Mouse (Mus musculus): ENCODE data around the gene Myo5a. TPM values are rescaled to one million over a fixed set of nuclear protein-coding genes. Genes with fewer than 3 reads are reported as not detected.

Gene Myo5a
- total RNA-seq, 2 experiments from 2014 or later, result 256 TPM

DNA sequence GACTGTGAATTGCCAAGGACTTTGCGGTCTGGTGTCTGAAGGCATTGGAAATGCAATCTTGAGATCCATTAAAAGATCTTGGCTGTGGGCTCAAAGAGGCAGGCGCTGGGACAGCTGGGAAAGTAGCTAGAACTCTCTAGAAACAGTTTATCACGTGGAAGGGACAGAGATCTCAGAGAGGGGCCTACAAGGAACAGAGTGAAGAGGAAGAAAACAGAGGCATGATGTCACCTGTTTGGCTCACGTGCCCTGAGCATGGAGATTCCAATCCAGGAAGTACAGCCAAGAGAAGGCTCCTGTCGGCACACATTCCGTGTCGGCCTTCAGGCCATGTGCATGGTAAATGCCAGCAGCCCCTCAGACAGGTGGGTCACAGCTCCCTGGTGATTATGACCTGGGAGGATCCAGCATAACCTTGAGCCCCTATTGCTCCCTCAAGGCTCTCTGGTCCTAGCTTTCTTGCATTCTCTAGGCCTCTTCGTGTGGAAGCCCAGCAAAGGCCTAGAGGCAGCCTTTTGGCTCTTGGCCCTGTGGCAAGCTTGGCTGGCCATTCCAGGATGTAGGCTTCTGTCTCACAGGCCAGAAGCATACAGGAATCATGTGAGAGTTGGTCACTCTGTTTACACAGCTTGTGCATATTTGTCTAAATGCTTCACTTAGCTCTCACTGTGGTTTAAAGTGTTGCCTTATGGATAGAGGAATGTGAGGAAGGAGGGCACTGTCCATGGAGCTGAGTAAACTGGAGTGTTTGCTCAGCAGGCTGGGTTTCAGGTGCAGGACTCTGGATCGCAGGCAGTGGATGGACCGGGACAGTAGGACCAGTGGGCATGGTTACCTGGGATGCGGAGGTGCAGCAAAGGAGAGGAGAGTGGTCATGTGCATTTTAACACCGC is 165.8 kb downstream of the Myo5a start:
- DNase-seq (ENCODE audit: low spot score in 2 of 2), result no peak
- intact Hi-C loops (cut with DNase I), result no loop called here

DNA sequence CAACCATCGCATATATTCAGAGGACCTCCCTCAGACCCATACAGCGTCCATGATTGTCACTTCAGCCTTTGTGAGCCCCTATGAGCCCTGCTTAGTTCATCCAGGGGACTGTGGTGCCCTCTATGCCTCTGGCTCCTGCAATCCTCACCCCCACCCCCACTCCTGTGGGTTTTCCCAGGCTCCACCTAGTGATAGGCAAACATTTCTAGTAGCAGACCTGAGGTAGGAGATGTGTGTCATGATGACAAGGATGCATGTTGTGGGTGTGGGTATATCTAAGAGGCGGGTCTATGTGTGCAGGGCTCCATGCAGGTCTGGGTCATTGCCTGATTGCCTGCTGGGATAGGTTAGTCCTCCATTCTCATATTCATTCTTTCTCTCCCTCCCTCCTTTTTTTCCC is 167.4 kb downstream of the Myo5a start:
- intact Hi-C loops (cut with DNase I), result no loop called here
- DNase-seq (ENCODE audit: low spot score in 2 of 2), result no peak

- intact Hi-C loops (cut with DNase I), result no loop called here
- no peak for DNase-seq (ENCODE audit: low spot score in 2 of 2)
Observed at GRCm38 (mm10) chr9:75243052-75243451, 172.2 kb downstream of the Myo5a start.

- peak in 1 of 2 experiments; percentile 78 for DNase-seq (ENCODE audit: low spot score in 2 of 2)
- intact Hi-C loops (cut with DNase I), result no loop called here
Observed at GRCm38 (mm10) chr9:75243730-75244406, 173.1 kb downstream of the Myo5a start.

DNA sequence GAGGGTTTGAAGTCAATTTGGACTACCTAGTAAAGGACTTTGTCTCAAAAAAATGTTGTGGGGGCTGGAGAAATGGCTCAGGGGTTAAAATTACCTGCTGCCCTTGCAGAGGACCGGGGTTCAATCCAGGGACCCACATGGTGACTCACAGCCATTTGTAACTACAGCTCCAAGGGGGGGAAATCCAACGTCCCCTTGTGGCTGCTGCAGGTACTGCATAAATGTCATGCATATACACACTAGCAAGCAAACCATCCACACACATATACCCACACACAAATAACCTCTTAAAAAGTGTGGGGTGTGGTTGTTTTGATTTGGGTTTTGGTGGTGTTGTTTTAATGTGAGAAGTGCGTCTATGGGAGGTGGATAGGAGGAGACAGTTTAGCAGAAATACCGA is 173.7 kb downstream of the Myo5a start:
- intact Hi-C loops (cut with DNase I), result no loop called here
- DNase-seq (ENCODE audit: low spot score in 2 of 2), result no peak

DNA sequence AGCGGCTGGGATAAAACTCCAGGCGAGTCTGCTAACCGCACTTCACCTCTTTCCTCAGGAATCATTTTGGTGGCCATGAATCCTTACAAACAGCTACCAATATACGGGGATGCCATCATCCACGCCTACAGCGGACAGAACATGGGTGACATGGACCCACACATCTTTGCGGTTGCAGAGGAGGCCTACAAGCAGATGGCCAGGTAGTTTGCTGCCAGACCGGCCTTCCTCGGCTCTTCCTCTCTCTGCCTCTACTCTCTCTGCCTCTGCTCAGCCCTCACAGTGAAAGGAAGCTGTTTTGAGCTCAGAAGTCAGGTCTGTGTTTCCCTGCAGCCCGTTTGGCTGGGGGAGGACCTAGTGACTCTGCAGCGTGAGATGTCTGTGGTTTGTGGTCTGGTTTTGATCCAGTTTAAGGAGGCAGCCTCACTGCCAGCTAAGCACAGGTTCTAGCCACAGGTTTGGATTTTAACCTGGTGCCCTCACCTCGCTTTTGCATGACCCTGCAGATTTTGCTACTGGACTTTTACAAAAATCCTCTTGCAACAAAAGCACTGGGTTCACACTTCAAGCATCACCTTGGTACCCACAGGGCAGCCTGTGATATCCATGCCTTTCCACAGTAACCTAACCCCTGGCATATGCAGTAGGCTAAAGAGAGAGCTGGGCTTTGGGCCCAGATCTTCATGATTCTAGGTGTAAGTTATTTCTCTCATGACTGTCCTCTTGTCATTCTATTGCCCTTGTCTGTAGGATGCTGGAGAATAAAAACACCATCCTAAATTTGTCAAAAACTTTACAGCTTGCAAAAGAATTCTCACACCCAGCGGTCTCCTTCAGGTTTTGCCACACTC is 175.5 kb downstream of the Myo5a start:
- DNase-seq (ENCODE audit: low spot score in 2 of 2), result no peak
- intact Hi-C loops (cut with DNase I), result loop anchor here (5.0 kb wide), 1 partner anchor 44 kb away; no protein-coding TSS in a partner anchor

GRCm38 (mm10) chr9:75247870-75248269 is 177.1 kb downstream of the Myo5a start:
- intact Hi-C loops (cut with DNase I), result loop anchor here (5.0 kb wide), 1 partner anchor 46 kb away; no protein-coding TSS in a partner anchor
- peak in 1 of 2 experiments; percentile 60 for DNase-seq (ENCODE audit: low spot score in 2 of 2)

GRCm38 (mm10) chr9:75248359-75248758 is 177.5 kb downstream of the Myo5a start:
- intact Hi-C loops (cut with DNase I), result loop anchor here (5.0 kb wide), 1 partner anchor 46 kb away; no protein-coding TSS in a partner anchor
- no peak for DNase-seq (ENCODE audit: low spot score in 2 of 2)

DNA sequence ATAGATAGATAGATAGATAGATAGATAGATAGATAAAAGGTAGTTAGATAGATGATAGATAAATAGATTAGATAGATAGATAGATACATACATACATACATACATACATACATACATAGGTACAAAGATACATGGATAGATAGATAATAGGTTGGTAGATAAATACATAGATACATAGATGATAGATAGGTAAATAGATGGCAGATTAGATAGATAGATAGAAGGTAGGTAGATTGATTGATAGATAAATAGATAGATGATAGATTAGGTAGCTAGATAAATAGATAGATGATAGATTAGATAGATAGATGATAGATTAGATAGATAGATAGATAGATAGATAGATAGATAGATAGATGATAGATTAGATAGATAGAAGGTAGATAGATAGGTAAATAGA is 178.1 kb downstream of the Myo5a start:
- DNase-seq (ENCODE audit: low spot score in 2 of 2), result no peak
- intact Hi-C loops (cut with DNase I), result loop anchor here (5.0 kb wide), 1 partner anchor 47 kb away; no protein-coding TSS in a partner anchor

DNA sequence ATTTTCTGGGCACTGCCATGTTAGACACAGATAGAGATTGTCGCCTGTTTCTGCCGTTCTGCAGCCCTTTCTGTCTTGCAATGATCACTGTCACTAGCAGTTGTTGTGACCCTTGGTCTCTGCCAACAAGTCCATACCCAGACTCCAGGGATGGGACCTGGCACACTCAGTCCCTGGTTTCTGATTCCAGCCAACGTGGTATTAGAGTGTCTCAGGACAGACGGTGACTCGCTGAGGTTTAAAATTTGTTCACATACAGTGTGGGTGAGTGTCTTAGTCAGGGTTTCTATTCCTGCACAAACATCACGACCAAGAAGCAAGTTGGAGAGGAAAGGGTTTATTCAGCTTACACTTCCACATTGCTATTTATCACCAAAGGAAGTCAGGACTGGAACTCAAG is 182.3 kb downstream of the Myo5a start:
- intact Hi-C loops (cut with DNase I), result loop anchor here (5.0 kb wide), 1 partner anchor 41 kb away; no protein-coding TSS in a partner anchor
- DNase-seq (ENCODE audit: low spot score in 2 of 2), result peak in 1 of 2 experiments; percentile 52

- peak in 1 of 2 experiments; percentile 37 for DNase-seq (ENCODE audit: low spot score in 2 of 2)
- intact Hi-C loops (cut with DNase I), result loop anchor here (5.0 kb wide), 1 partner anchor 41 kb away; no protein-coding TSS in a partner anchor
Observed at GRCm38 (mm10) chr9:75253766-75254165, 183.0 kb downstream of the Myo5a start.

- DNase-seq (ENCODE audit: low spot score in 2 of 2), result peak; percentile 73 to 91
- intact Hi-C loops (cut with DNase I), result loop anchor here (5.0 kb wide), 1 partner anchor 42 kb away; no protein-coding TSS in a partner anchor
Observed at GRCm38 (mm10) chr9:75254196-75254955, 183.6 kb downstream of the Myo5a start.

DNA sequence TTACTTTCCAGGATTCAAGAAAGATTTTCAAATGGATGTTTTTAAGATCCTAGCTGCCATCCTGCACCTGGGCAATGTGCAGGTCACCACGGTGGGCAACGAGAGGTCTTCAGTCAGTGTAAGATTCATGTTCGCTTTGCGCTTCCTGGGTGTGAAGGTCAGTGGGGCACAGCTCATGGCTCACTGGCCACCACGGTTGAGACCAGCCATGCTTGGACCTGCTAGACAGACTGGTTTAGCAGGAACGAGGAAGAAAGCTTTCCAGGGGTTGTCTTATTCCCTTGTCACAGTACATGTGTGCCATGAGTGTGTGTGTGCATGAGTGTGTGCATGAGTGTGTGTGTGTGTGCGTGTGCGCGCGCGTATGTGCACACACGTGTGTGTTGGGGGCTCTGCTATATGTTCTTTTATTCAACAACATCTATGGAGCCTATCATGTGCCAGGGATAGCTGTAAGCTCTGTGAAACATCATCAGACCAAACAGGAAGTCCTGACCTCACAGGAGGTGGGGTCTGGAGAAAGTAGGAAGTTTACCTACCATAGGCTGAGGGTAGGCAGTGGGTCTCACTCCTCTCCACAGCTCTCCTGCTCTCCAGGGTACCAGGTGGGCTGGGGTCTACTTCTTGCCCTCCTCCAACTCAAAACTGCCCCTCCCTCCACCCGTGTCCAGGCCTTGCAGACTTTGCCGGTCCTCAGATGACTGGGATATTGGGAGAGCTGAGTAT is 185.2 kb downstream of the Myo5a start:
- DNase-seq (ENCODE audit: low spot score in 2 of 2), result no peak
- intact Hi-C loops (cut with DNase I), result no loop called here

GRCm38 (mm10) chr9:75258792-75259191 is 188.0 kb downstream of the Myo5a start:
- DNase-seq (ENCODE audit: low spot score in 2 of 2), result no peak
- intact Hi-C loops (cut with DNase I), result no loop called here

- intact Hi-C loops (cut with DNase I), result loop anchor here (5.0 kb wide), 2 partner anchors 62 to 207 kb away; no protein-coding TSS in a partner anchor
- no peak for DNase-seq (ENCODE audit: low spot score in 2 of 2)
Observed at GRCm38 (mm10) chr9:75259656-75260055, 188.8 kb downstream of the Myo5a start.

DNA sequence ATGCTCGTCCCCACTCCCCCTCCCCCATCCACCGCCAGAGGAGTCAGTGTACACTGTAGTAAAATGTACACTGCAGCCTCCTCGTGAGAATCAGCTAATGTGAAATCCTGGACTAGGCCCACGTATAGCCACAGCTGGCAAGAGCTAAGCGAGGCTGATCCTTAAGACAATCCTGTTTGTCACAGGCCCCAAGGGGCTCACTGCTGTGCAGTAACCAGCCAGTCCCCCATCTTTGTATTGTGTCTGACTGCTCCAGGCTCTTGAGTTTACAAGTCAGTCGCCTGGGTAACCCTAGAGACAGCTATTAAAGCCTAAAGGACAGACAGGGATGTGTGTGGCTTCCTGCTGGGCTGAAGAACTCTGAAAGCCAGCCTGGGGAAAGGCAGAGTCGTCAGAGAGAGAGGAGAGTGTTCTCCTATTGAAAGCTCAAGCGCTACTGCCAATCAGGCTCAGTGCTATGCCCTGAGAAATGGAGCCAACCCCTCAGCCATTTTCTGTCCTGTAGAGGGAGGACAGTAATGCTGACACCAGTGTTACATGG is 190.6 kb downstream of the Myo5a start:
- no peak for DNase-seq (ENCODE audit: low spot score in 2 of 2)
- intact Hi-C loops (cut with DNase I), result loop anchor here (5.0 kb wide), 2 partner anchors 64 to 209 kb away; no protein-coding TSS in a partner anchor

DNA sequence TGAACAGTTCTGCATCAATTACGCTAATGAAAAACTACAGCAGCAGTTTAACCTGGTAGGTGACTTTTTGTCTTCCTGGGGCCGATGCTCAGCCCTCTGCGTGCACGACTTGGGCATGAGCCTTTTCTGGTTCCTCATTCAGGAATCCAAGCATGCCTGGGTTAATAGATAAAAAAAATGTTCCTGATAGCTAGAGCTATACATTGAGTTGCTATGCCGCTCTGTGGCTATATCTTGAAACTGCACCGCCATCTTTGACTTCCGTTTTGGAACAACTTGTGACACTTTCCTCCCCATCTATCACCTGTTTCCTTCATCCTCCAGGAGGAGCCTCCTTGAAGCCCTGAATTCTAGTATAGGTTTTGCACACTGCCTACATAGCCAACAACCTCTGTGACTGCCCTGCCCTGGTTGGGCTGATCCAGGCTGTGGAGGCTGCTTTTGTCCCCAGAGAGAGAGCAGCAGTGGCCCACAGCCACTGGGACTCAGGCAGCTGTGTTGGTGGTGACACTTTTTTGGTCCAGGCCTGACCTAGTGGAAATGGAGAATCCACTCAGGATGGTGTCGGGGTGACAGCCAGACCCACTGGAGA is 191.5 kb downstream of the Myo5a start:
- intact Hi-C loops (cut with DNase I), result loop anchor here (5.0 kb wide), 2 partner anchors 65 to 210 kb away; no protein-coding TSS in a partner anchor
- DNase-seq (ENCODE audit: low spot score in 2 of 2), result peak; percentile 65 to 81

All from left cerebral cortex, postnatal 14 days (tissue).